Mouse (Mus musculus): ENCODE measurements around the gene Pdzd9. TPM values are rescaled to one million over a fixed set of nuclear protein-coding genes. Genes with fewer than 3 reads are reported as not detected.

Gene Pdzd9
- polyA plus RNA-seq, 1 experiment from 2014 or later: 0.09 TPM

DNA sequence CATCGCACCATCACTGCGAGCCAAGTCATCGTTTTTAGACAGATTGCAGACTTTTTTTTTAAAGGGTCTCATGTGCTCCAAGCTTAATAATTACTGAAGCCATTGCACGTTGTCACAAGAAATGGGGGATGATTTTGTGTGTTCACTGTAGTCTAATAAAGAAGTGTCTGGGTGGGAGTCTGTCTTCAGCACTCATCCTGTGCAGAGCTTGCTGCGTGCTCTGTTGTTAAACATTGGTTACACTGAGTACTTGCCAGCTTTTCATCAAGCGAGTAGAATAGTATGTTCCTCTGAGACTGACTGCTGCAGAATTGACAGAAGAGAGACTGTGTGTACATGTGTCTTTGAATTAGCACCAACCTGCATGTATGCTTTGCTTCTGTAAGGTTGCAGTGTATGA lies 15.1 kb upstream of the Pdzd9 start:
- Histone ChIP-seq H3K4me1 (ENCODE audit: insufficient read depth) (peaks cover 32% of the 10 kb centered on the region), H3K4me3 (ENCODE audit: low read depth, low read length) (no peak overlapping the region), H3K4me2 (ENCODE audit: low read depth, low read length) (0 out of 2 replicates have a peak overlapping the region, but pooled peaks have one; percentile 18), H3K27ac (ENCODE audit: low read depth) (0 out of 2 replicates have a peak overlapping the region, but pooled peaks have one; percentile 24), H3K27me3 (ENCODE audit: insufficient read depth, low read length) (no peaks in the 10 kb centered on the region), H3K36me3 (replicated peaks; ENCODE audit: insufficient read depth, low read length) (peaks cover 4% of the 10 kb centered on the region; the same call in 1 of the 2 replicates), H3K9ac (replicated peaks) (no peak overlapping the region), H3K9me3 (ENCODE audit: low read length) (no peaks in the 10 kb centered on the region)
- DNase-seq: no peak
- 60% methylated on average over 6 of the region's 6 CpGs for WGBS (ENCODE audit: insufficient replicate concordance)
- ATAC-seq: no peak
- TF ChIP-seq EP300 (IDR thresholded peaks at IDR 0.05; ENCODE audit: low read depth): no peak
- TF ChIP-seq CTCF (IDR thresholded peaks at IDR 0.05; ENCODE audit: low read depth): no peak

DNA sequence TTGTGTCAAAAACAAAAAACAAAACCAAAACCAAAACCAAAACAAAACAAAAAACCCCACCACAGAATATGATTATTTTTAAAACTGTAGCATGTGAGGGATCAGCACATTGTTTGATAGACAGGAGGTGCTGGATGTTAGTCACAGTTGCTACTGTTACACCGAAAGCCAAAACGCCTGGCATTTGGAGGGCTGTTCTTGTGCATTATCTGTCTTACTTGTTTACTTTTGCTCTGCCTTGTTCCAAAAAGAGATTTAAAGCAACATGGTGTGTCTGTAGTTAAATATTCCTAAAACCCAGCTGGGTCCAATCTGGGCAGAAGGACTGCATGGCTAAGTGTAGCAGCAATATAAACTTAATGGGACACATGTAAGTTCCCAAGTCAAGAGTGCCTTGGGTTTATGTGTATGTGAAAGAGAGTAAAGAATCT lies 14.6 kb upstream of the Pdzd9 start:
- H3K4me1 ChIP-seq (ENCODE audit: insufficient read depth): peaks cover 32% of the 10 kb centered on the region
- H3K27ac ChIP-seq (ENCODE audit: low read depth): no peak overlapping the region
- H3K36me3 ChIP-seq (replicated peaks; ENCODE audit: insufficient read depth, low read length): peaks cover 4% of the 10 kb centered on the region; the same call in 1 of the 2 replicates
- DNase-seq (no peak), ATAC-seq (no peak)
- no peaks in the 10 kb centered on the region for H3K9me3 ChIP-seq (ENCODE audit: low read length)
- H3K27me3 ChIP-seq (ENCODE audit: insufficient read depth, low read length): no peaks in the 10 kb centered on the region
- no peak overlapping the region for H3K4me3 ChIP-seq (ENCODE audit: low read depth, low read length)
- TF ChIP-seq EP300 (IDR thresholded peaks at IDR 0.05; ENCODE audit: low read depth) (no peak), CTCF (IDR thresholded peaks at IDR 0.05; ENCODE audit: low read depth) (no peak)
- H3K4me2 ChIP-seq (ENCODE audit: low read depth, low read length): 0 out of 2 replicates have a peak overlapping the region, but pooled peaks have one; percentile 18
- WGBS (ENCODE audit: insufficient replicate concordance): 53% methylated on average over 2 of the region's 2 CpGs
- H3K9ac ChIP-seq (replicated peaks): no peak overlapping the region

DNA sequence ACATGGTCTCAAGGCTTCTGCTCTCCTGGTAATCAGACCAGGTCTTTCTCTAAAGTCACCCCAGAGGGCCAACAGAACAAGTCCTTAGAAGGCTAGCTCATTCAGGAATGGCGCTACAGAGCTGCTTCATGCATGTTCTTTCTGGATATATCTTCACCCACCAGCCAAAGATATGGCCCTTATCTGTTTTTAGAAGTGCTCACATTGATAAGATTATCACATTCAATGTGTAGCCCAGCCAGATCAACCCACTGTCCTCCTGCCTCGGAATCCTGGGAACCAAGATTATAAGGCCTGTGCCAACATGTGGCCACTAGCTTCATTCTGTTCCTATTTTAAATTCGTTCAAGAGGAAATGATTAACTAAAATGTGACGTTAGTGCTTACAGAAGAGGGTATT lies 11.9 kb upstream of the Pdzd9 start:
- Histone ChIP-seq H3K9ac (replicated peaks) (no peak overlapping the region), H3K4me3 (ENCODE audit: low read depth, low read length) (no peak overlapping the region), H3K27ac (ENCODE audit: low read depth) (no peak overlapping the region), H3K27me3 (ENCODE audit: insufficient read depth, low read length) (no peaks in the 10 kb centered on the region), H3K9me3 (ENCODE audit: low read length) (no peaks in the 10 kb centered on the region), H3K4me2 (ENCODE audit: low read depth, low read length) (no peak overlapping the region), H3K36me3 (replicated peaks; ENCODE audit: insufficient read depth, low read length) (no peaks in the 10 kb centered on the region), H3K4me1 (ENCODE audit: insufficient read depth) (peaks cover 44% of the 10 kb centered on the region)
- ATAC-seq (no peak), DNase-seq (no peak)
- TF ChIP-seq CTCF (IDR thresholded peaks at IDR 0.05; ENCODE audit: low read depth): no peak
- no peak; the same call in 1 of the 2 replicates for TF ChIP-seq EP300 (IDR thresholded peaks at IDR 0.05; ENCODE audit: low read depth)
- WGBS (ENCODE audit: insufficient replicate concordance): 35% methylated on average over 4 of the region's 4 CpGs

DNA sequence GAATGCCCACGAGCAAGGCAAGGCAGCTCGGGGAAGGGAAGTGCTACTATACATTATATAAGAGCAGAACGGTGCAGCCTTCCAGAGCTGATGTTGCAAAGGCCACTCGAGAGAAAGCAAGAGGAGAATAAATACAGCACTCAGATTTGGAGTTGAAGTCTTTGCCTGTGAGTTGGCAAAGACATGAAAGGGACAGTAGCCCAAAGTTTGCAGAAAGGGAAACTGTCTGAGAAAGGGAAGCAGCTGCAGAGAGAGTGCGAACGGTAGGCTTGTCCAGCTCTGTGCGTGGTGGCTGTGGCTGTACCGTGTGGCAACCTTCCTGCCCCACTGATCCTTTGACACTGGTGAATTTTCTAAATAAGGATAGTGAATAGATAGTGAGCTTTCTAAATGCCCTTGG lies 8.9 kb upstream of the Pdzd9 start:
- no peak for DNase-seq
- no peak for TF ChIP-seq CTCF (IDR thresholded peaks at IDR 0.05; ENCODE audit: low read depth)
- TF ChIP-seq EP300 (IDR thresholded peaks at IDR 0.05; ENCODE audit: low read depth): no peak
- peak overlapping the region; percentile 77; the same call in 1 of the 2 replicates for H3K9ac ChIP-seq (replicated peaks)
- 14% methylated on average over 8 of the region's 8 CpGs for WGBS (ENCODE audit: insufficient replicate concordance)
- ATAC-seq: no peak
- H3K27ac ChIP-seq (ENCODE audit: low read depth): no peak overlapping the region
- peak overlapping the region; percentile 83 for H3K4me3 ChIP-seq (ENCODE audit: low read depth, low read length)
- peak overlapping the region; percentile 75 for H3K4me2 ChIP-seq (ENCODE audit: low read depth, low read length)
- H3K27me3 ChIP-seq (ENCODE audit: insufficient read depth, low read length): no peaks in the 10 kb centered on the region
- H3K9me3 ChIP-seq (ENCODE audit: low read length): no peaks in the 10 kb centered on the region
- no peaks in the 10 kb centered on the region for H3K36me3 ChIP-seq (replicated peaks; ENCODE audit: insufficient read depth, low read length)
- H3K4me1 ChIP-seq (ENCODE audit: insufficient read depth): peaks cover 38% of the 10 kb centered on the region

DNA sequence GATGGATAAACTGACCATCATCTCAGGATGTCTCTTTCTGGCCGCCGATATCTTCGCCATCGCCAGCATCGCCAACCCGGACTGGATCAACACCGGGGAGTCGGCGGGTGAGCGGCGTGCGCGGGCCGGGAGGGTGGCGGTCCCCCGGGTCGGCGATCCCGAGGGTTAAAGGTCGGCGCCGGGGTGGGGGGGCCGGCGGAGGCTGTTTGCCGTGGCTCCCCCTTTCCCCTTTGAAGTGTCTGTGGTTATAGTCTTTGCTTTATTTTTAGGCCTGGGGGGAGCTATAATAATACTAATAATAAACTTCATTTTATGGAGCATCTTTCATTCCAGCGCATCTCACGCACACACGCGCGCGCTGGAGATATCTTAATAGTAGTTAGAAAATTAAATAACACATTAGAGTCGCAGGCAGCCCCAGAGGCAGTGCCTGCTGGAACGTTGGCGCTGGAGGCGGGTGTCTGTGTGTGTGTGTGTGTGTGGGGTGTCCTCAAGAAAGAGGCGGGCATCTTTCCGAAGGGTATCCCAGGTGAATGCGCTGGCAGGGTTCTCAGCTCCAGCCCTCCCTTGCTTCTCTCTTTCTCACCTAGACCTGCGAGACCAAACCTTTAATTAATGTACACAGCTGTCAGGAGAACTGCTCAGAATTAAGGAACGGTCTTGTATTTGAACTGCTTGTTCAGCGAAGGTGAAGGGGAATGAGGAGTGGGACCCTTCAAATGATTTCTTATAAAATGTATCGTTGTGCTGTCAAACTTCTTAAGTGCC lies 7.8 kb upstream of the Pdzd9 start:
- Histone ChIP-seq H3K4me2 (ENCODE audit: low read depth, low read length) (peak overlapping the region; percentile 75), H3K4me3 (ENCODE audit: low read depth, low read length) (peak overlapping the region; percentile 83), H3K4me1 (ENCODE audit: insufficient read depth) (peaks cover 38% of the 10 kb centered on the region), H3K36me3 (replicated peaks; ENCODE audit: insufficient read depth, low read length) (no peaks in the 10 kb centered on the region), H3K9ac (replicated peaks) (peak overlapping the region; percentile 77), H3K27ac (ENCODE audit: low read depth) (peak overlapping the region; percentile 39), H3K9me3 (ENCODE audit: low read length) (no peaks in the 10 kb centered on the region), H3K27me3 (ENCODE audit: insufficient read depth, low read length) (no peaks in the 10 kb centered on the region)
- ATAC-seq (peak; percentile 57), DNase-seq (peak; percentile 63)
- no peak for TF ChIP-seq EP300 (IDR thresholded peaks at IDR 0.05; ENCODE audit: low read depth)
- no peak for TF ChIP-seq CTCF (IDR thresholded peaks at IDR 0.05; ENCODE audit: low read depth)
- WGBS (ENCODE audit: insufficient replicate concordance): 3% methylated on average over 42 of the region's 42 CpGs

DNA sequence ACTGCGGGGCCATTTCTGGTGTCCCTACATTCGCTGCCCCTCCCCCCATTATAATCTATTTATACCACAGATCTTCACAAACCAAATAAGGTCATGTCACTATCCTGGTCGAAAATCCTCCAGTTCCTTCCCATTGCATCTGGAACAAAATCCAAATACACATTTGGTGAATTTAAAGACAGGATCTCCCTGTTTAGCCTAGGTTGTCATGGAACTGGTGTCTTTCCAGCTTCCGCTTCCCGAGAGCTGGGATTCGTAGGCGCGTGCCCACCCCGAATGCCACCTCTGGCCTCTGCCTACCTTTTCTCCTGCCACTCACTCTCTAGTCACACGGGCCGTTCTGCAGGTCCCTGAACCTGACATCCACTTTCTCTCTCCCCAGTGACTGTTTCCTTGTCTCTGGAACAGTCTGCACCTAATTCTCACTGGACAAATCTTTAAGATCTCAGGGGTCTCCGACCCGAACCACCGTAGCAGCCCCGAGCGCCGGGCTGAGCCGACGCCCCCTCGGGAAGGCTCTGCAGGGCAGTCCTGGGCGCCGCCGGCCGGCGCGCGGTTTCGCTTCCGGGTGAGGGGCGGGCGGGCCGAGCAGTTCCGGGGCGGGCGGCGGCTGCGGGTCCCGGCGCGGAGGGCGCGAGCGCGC lies 7.0 kb upstream of the Pdzd9 start, which contains the start of gene Mosmo:
Mosmo (plus strand) TSS at position 618 of the 643 bp plus-strand sequence.
- peak within 1 kb of the TSS; percentile 75 for H3K4me2 ChIP-seq (ENCODE audit: low read depth, low read length)
- H3K4me3 ChIP-seq (ENCODE audit: low read depth, low read length): peak within 1 kb of the TSS; percentile 83
- H3K27ac ChIP-seq (ENCODE audit: low read depth): peak within 1 kb of the TSS; percentile 39
- DNase-seq (peak; percentile 87), ATAC-seq (peak; percentile 96)
- under 1% methylated on average over 43 of the region's 44 CpGs for WGBS (ENCODE audit: insufficient replicate concordance)
- H3K27me3 ChIP-seq (ENCODE audit: insufficient read depth, low read length): no peaks in the 10 kb centered on the region
- no peaks in the 10 kb centered on the region for H3K9me3 ChIP-seq (ENCODE audit: low read length)
- no peaks in the 10 kb centered on the region for H3K36me3 ChIP-seq (replicated peaks; ENCODE audit: insufficient read depth, low read length)
- TF ChIP-seq EP300 (IDR thresholded peaks at IDR 0.05; ENCODE audit: low read depth) (no peak), CTCF (IDR thresholded peaks at IDR 0.05; ENCODE audit: low read depth) (no peak)
- peak within 1 kb of the TSS; percentile 77 for H3K9ac ChIP-seq (replicated peaks)
- peaks cover 38% of the 10 kb centered on the region for H3K4me1 ChIP-seq (ENCODE audit: insufficient read depth)

All from liver, postnatal 0 days (tissue).